Comparison of ENCODE assay signal across 12 mouse cellular contexts in the genomic region with DNA sequence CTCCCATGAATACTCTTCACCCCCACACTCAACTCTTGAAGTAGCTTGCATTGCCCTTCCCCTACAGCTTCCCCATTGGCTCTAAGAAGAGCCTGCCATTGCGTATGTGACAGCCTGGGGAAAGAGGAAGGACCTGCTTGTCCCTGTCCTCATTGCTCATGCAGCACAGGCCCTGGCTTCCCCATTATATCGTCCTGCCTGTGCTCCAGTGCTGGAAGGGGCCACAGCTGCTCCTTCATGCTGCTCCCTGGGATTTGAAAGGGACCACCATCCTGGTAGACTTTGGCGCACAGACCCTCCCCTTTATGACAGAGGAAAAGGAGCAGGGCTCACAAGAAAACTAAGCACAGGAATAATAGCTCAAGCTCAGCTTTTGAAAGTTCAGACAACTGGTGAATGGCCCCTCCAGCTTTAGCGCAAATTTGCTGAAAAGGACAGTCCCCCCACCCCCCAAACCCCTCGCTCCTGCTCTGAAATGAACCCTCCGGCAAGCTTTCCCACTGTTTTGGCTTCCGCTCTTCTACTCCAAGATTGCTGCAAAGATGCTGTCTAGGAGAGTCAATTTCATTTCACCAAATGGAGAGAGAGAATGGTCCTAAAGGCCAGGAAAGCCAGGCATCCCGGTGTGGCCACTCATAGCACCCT. TPM values are rescaled to one million over a fixed set of nuclear protein-coding genes. Genes with fewer than 3 reads are reported as not detected.
DNase-seq lines count a peak whose midpoint lies in the region; ATAC-seq and TF ChIP-seq lines count a peak whose summit lies in the region.
"Had no signal": no experiment of that assay in that cellular context is flagged by ENCODE, and none has a peak within 500 bp of the region (broad histone marks: within the 10 kb centered on the region; RNA-seq: fewer than 3 reads in every experiment).

No protein-coding gene starts in this region.

- ATAC-seq in lung, postnatal 0 days = no peak
- peak; percentile 85 for ATAC-seq in forebrain, embryonic 16.5 days

- H3K9ac ChIP-seq in lung, postnatal 0 days (replicated peaks; ENCODE audit: low read depth) = no peak overlapping the region
- 0 out of 2 replicates have a peak overlapping the region, but pooled peaks have one; percentile 23 for H3K9ac ChIP-seq in forebrain, embryonic 16.5 days (replicated peaks; ENCODE audit: low read depth, low read length)
- H3K9ac ChIP-seq: heart, embryonic 15.5 days; liver, embryonic 15.5 days had no signal

- no peaks in the 10 kb centered on the region for H3K27me3 ChIP-seq in lung, postnatal 0 days (replicated peaks; ENCODE audit: insufficient read depth, low read length)
- H3K27me3 ChIP-seq in forebrain, embryonic 16.5 days (replicated peaks; ENCODE audit: control insufficient read depth, insufficient read depth, low read length) = no peaks in the 10 kb centered on the region
- H3K27me3 ChIP-seq in midbrain, embryonic 10.5 days (ENCODE audit: low read depth, poor library complexity, severe bottlenecking) = no peaks in the 10 kb centered on the region
- H3K27me3 ChIP-seq in cerebellum, adult 2 months (ENCODE audit: control insufficient read depth, insufficient read depth, low read length) = no peaks in the 10 kb centered on the region
- H3K27me3 ChIP-seq: heart, embryonic 15.5 days; liver, embryonic 15.5 days had no signal

- TF ChIP-seq CTCF in lung, postnatal 0 days (IDR thresholded peaks at IDR 0.05) = no peak
- TF ChIP-seq CTCF in cerebellum, adult 2 months (IDR thresholded peaks at IDR 0.05; ENCODE audit: borderline replicate concordance, insufficient read depth, low read depth, low read length) = no peak

- H3K36me3 ChIP-seq in lung, postnatal 0 days (ENCODE audit: insufficient read depth, low read length) = no peaks in the 10 kb centered on the region
- no peaks in the 10 kb centered on the region for H3K36me3 ChIP-seq in forebrain, embryonic 16.5 days (ENCODE audit: control insufficient read depth, insufficient read depth)
- no peaks in the 10 kb centered on the region for H3K36me3 ChIP-seq in midbrain, embryonic 10.5 days
- H3K36me3 ChIP-seq: heart, embryonic 15.5 days; liver, embryonic 15.5 days had no signal

- no peak overlapping the region for H3K4me3 ChIP-seq in lung, postnatal 0 days (ENCODE audit: low read depth, low read length)
- H3K4me3 ChIP-seq in forebrain, embryonic 16.5 days (replicated peaks; ENCODE audit: low read length) = no peak overlapping the region; the same call in 1 of the 2 replicates
- H3K4me3 ChIP-seq in midbrain, embryonic 10.5 days = peak overlapping the region; percentile 18; the same call in 1 of the 2 replicates
- no peak overlapping the region for H3K4me3 ChIP-seq in cerebellum, adult 2 months (replicated peaks; ENCODE audit: insufficient read depth, low read depth, low read length)
- H3K4me3 ChIP-seq: heart, embryonic 15.5 days; liver, embryonic 15.5 days had no signal

- no peak overlapping the region for H3K27ac ChIP-seq in lung, postnatal 0 days (ENCODE audit: low read length)
- H3K27ac ChIP-seq in forebrain, embryonic 16.5 days (ENCODE audit: low read length) = peak overlapping the region; percentile 47
- peak overlapping the region; percentile 80 for H3K27ac ChIP-seq in midbrain, embryonic 10.5 days (replicated peaks)
- no peak overlapping the region for H3K27ac ChIP-seq in cerebellum, adult 2 months (ENCODE audit: insufficient read depth, low read length)
- H3K27ac ChIP-seq: heart, embryonic 15.5 days; kidney, postnatal 0 days; liver, embryonic 15.5 days had no signal

- no peaks in the 10 kb centered on the region for H3K9me3 ChIP-seq in lung, postnatal 0 days (ENCODE audit: low read length)
- H3K9me3 ChIP-seq in forebrain, embryonic 16.5 days (ENCODE audit: control insufficient read depth, low read length) = no peaks in the 10 kb centered on the region
- no peaks in the 10 kb centered on the region for H3K9me3 ChIP-seq in midbrain, embryonic 10.5 days (replicated peaks)
- H3K9me3 ChIP-seq: heart, embryonic 15.5 days; liver, embryonic 15.5 days had no signal

- peak; percentile 42 for DNase-seq in lung, postnatal 0 days (ENCODE audit: low spot score)
- DNase-seq in lung, postnatal 10 days = no peak
- peak; percentile 61 for DNase-seq in midbrain, embryonic 10.5 days (ENCODE audit: low spot score)
- DNase-seq in retina, postnatal 1 day = peak; percentile 49
- no peak for DNase-seq in layer of hippocampus, adult 18-20 months (ENCODE audit: low spot score in 2 of 2)
- no peak for DNase-seq in cerebellum, adult 2 months
- DNase-seq in layer of hippocampus, postnatal 14 days (ENCODE audit: low spot score in 2 of 2) = no peak
- DNase-seq: cerebellum, adult 9-11 months had no signal

- 73% methylated on average over 8 of the region's 8 CpGs for WGBS in lung, postnatal 0 days
- WGBS in forebrain, embryonic 16.5 days = 4% methylated on average over 8 of the region's 8 CpGs
- 43% methylated on average over 8 of the region's 8 CpGs for WGBS in midbrain, embryonic 10.5 days
- 76% methylated on average over 8 of the region's 8 CpGs for WGBS in cerebellum, adult 2 months

- TF ChIP-seq POLR2A in cerebellum, adult 2 months (IDR thresholded peaks at IDR 0.05; ENCODE audit: borderline replicate concordance, insufficient read depth, low read length) = no peak

- no peaks in the 10 kb centered on the region for H3K4me1 ChIP-seq in lung, postnatal 0 days (ENCODE audit: insufficient read depth, low read depth, low read length)
- peaks cover 22% of the 10 kb centered on the region for H3K4me1 ChIP-seq in forebrain, embryonic 16.5 days (replicated peaks; ENCODE audit: control insufficient read depth, insufficient read depth, low read length)
- H3K4me1 ChIP-seq in midbrain, embryonic 10.5 days = peaks cover 55% of the 10 kb centered on the region
- H3K4me1 ChIP-seq in cerebellum, adult 2 months (ENCODE audit: control insufficient read depth, insufficient read depth, low read length) = no peaks in the 10 kb centered on the region; the same call in 1 of the 2 replicates
- H3K4me1 ChIP-seq: heart, embryonic 15.5 days had no signal

- H3K4me2 ChIP-seq in lung, postnatal 0 days (replicated peaks; ENCODE audit: low read depth, low read length) = no peak overlapping the region
- H3K4me2 ChIP-seq in forebrain, embryonic 16.5 days (ENCODE audit: low read length) = peak overlapping the region; percentile 36
- H3K4me2 ChIP-seq: heart, embryonic 15.5 days; liver, embryonic 15.5 days had no signal

- TF ChIP-seq EP300 in lung, postnatal 0 days (IDR thresholded peaks at IDR 0.05) = no peak

RNA-seq across cellular contexts. Expression of a gene that starts 22.7 kb away (rescaled TPM):
- 2.7 and 3.4 TPM in 2 replicates for polyA plus RNA-seq in lung, postnatal 0 days (2015; fragmentation: Nextera tagmentation; extraction: Ambion mirVana)
- polyA plus RNA-seq in forebrain, embryonic 16.5 days (2015; fragmentation: Nextera tagmentation; extraction: Ambion mirVana) = 4.0 and 5.0 TPM in 2 replicates
- 13.9 and 15.9 TPM in 2 replicates for polyA plus RNA-seq in midbrain, embryonic 10.5 days (2016; fragmentation: Nextera tagmentation; extraction: Ambion mirVana)
- total RNA-seq in layer of hippocampus, adult 18-20 months (2021) = 10 to 100 TPM; 86.1 to 90.8 TPM
- 1.3 TPM in 2 replicates for polyA plus RNA-seq in cerebellum, adult 2 months (2012; rRNA removed)
- 10 to 100 TPM; 49.9 to 54.2 TPM for total RNA-seq in layer of hippocampus, postnatal 14 days (2021)

Comparison
In these comparisons a context has a peak if more than half of its experiments do, and no peak if none do; other contexts are left out.
1. DNase-seq: peak in lung, postnatal 0 days (single experiment), midbrain, embryonic 10.5 days (single experiment) and retina, postnatal 1 day (single experiment); none in lung, postnatal 10 days (single experiment), layer of hippocampus, adult 18-20 months (0 of 2), cerebellum, adult 2 months (0 of 2) and layer of hippocampus, postnatal 14 days (0 of 2).
2. H3K27ac ChIP-seq: peak in forebrain, embryonic 16.5 days (single experiment) and midbrain, embryonic 10.5 days (single experiment); none in lung, postnatal 0 days (single experiment) and cerebellum, adult 2 months (single experiment).